Mouse (Mus musculus) heart, embryonic 10.5 days (tissue): Measurements from ENCODE around the gene Slc4a3. TPM values are rescaled to one million over a fixed set of nuclear protein-coding genes. Genes with fewer than 3 reads are reported as not detected.

Experiments used
- DNase-seq: peaks from one replicate; pipeline ENCODE4 v3.0.0-alpha.2; 2017; ENCODE audit warnings: low spot score
- H3K27ac ChIP-seq: fragments of 300-500 bp; sonication (generic); 2 replicates; pipeline ENCODE4 v1.5.1; 2016; ENCODE audit warnings: mild to moderate bottlenecking
- H3K27me3 ChIP-seq: fragments of 300-500 bp; sonication (generic); 2 replicates; pipeline ENCODE4 v1.6.1; 2016; ENCODE audit warnings: mild to moderate bottlenecking; ENCODE audit not compliant: poor library complexity, insufficient read depth, severe bottlenecking
- H3K36me3 ChIP-seq: fragments of 300-500 bp; sonication (generic); 2 replicates; pipeline ENCODE4 v1.6.1; 2016; ENCODE audit warnings: mild to moderate bottlenecking, moderate library complexity
- H3K4me1 ChIP-seq: fragments of 300-500 bp; sonication (generic); 2 replicates; pipeline ENCODE4 v1.6.1; 2016; ENCODE audit warnings: mild to moderate bottlenecking
- H3K4me3 ChIP-seq: fragments of 300-500 bp; sonication (generic); 2 replicates; pipeline ENCODE4 v1.5.1; 2016; ENCODE audit warnings: mild to moderate bottlenecking, moderate library complexity
- H3K9me3 ChIP-seq: fragments of 300-500 bp; sonication (generic); 2 replicates; pipeline ENCODE4 v1.6.1; 2016; ENCODE audit warnings: mild to moderate bottlenecking, moderate library complexity
- WGBS: fragments of 180-500 bp; shearing (Covaris S2); methylation state at CpG from one replicate; pipeline ENCODE4 v1.1.7; 2016; 5-methylcytosine and 5-hydroxymethylcytosine counted together
- polyA plus RNA-seq: library from polyadenylated mRNA; unstranded; fragments of >200 nt; fragmentation: Nextera tagmentation; extraction: Ambion mirVana; gene quantifications from 2 replicates; pipeline ENCODE4 v1.2.1, GENCODE M21; 2016

The Slc4a3 gene
- polyA plus RNA-seq, 1 experiment from 2014 or later, result 20.0 TPM

GRCm38 (mm10) chr1:75533325-75534252 lies 12.5 kb upstream of the Slc4a3 start:
- Histone ChIP-seq H3K4me3 (no peak overlapping the region), H3K36me3 (peaks cover 68% of the 10 kb centered on the region), H3K9me3 (no peaks in the 10 kb centered on the region), H3K4me1 (0 out of 2 replicates have a peak, but pooled peaks cover 5% of the 10 kb centered on the region), H3K27me3 (no peaks in the 10 kb centered on the region), H3K27ac (peak overlapping the region; percentile 38; the same call in 1 of the 2 replicates)
- 81% methylated on average over 19 of the region's 19 CpGs for WGBS
- no peak for DNase-seq

- H3K36me3 ChIP-seq, result peaks cover 39% of the 10 kb centered on the region
- 56% methylated on average over 2 of the region's 2 CpGs for WGBS
- H3K27ac ChIP-seq, result no peak overlapping the region
- H3K27me3 ChIP-seq, result no peaks in the 10 kb centered on the region
- no peaks in the 10 kb centered on the region for H3K9me3 ChIP-seq
- H3K4me1 ChIP-seq, result 0 out of 2 replicates have a peak, but pooled peaks cover 5% of the 10 kb centered on the region
- DNase-seq, result no peak
- H3K4me3 ChIP-seq, result no peak overlapping the region
Measured at GRCm38 (mm10) chr1:75537587-75537986, 8.5 kb upstream of the Slc4a3 start.

- no peaks in the 10 kb centered on the region for H3K27me3 ChIP-seq
- H3K27ac ChIP-seq, result no peak overlapping the region
- no peak for DNase-seq
- H3K4me3 ChIP-seq, result no peak overlapping the region
- peaks cover 28% of the 10 kb centered on the region for H3K36me3 ChIP-seq
- no peaks in the 10 kb centered on the region for H3K9me3 ChIP-seq
- H3K4me1 ChIP-seq, result 0 out of 2 replicates have a peak, but pooled peaks cover 5% of the 10 kb centered on the region
- 73% methylated on average over 9 of the region's 9 CpGs for whole genome bisulfite sequencing
Measured at GRCm38 (mm10) chr1:75538597-75539190, 7.4 kb upstream of the Slc4a3 start.

- no peak for DNase-seq
- 84% methylated on average over 7 of the region's 7 CpGs for WGBS
- Histone ChIP-seq H3K27me3 (peaks cover 4% of the 10 kb centered on the region; the same call in 1 of the 2 replicates), H3K36me3 (peaks cover 2% of the 10 kb centered on the region; the same call in 1 of the 2 replicates), H3K4me3 (no peak overlapping the region), H3K9me3 (no peaks in the 10 kb centered on the region), H3K4me1 (peaks cover 17% of the 10 kb centered on the region), H3K27ac (no peak overlapping the region)
Measured at GRCm38 (mm10) chr1:75541496-75541895, 4.6 kb upstream of the Slc4a3 start.

- 86% methylated on average over 6 of the region's 6 CpGs for WGBS
- Histone ChIP-seq H3K4me3 (no peak overlapping the region), H3K9me3 (no peaks in the 10 kb centered on the region), H3K27ac (no peak overlapping the region), H3K4me1 (peaks cover 39% of the 10 kb centered on the region), H3K36me3 (peaks cover 18% of the 10 kb centered on the region), H3K27me3 (peaks cover 11% of the 10 kb centered on the region; the same call in 1 of the 2 replicates)
- no peak for DNase-seq
Measured at GRCm38 (mm10) chr1:75544351-75544750, 1.7 kb upstream of the Slc4a3 start.

GRCm38 (mm10) chr1:75547351-75547750 lies 1.3 kb downstream of the Slc4a3 start:
- Histone ChIP-seq H3K27me3 (peaks cover 11% of the 10 kb centered on the region; the same call in 1 of the 2 replicates), H3K27ac (peak overlapping the region; percentile 97; the same call in 1 of the 2 replicates), H3K36me3 (peaks cover 47% of the 10 kb centered on the region), H3K4me3 (peak overlapping the region; percentile 92), H3K4me1 (peaks cover 44% of the 10 kb centered on the region), H3K9me3 (no peaks in the 10 kb centered on the region)
- DNase-seq, result no peak
- WGBS, result 88% methylated on average over 13 of the region's 13 CpGs

GRCm38 (mm10) chr1:75548083-75548482 lies 2.0 kb downstream of the Slc4a3 start:
- no peak for DNase-seq
- Histone ChIP-seq H3K27ac (no peak overlapping the region), H3K9me3 (no peaks in the 10 kb centered on the region), H3K27me3 (peaks cover 11% of the 10 kb centered on the region; the same call in 1 of the 2 replicates), H3K4me3 (no peak overlapping the region), H3K4me1 (peaks cover 44% of the 10 kb centered on the region), H3K36me3 (peaks cover 54% of the 10 kb centered on the region)
- 86% methylated on average over 3 of the region's 3 CpGs for WGBS

GRCm38 (mm10) chr1:75548871-75549270 lies 2.8 kb downstream of the Slc4a3 start:
- WGBS, result 79% methylated on average over 17 of the region's 17 CpGs
- peaks cover 62% of the 10 kb centered on the region for H3K36me3 ChIP-seq
- peak overlapping the region; percentile 24; the same call in 1 of the 2 replicates for H3K27ac ChIP-seq
- peaks cover 11% of the 10 kb centered on the region; the same call in 1 of the 2 replicates for H3K27me3 ChIP-seq
- peaks cover 47% of the 10 kb centered on the region for H3K4me1 ChIP-seq
- no peaks in the 10 kb centered on the region for H3K9me3 ChIP-seq
- H3K4me3 ChIP-seq, result no peak overlapping the region
- no peak for DNase-seq

- 70% methylated on average over 17 of the region's 17 CpGs for whole genome bisulfite sequencing
Measured at GRCm38 (mm10) chr1:75549289-75550279, 3.5 kb downstream of the Slc4a3 start.

GRCm38 (mm10) chr1:75550586-75550985 lies 4.5 kb downstream of the Slc4a3 start:
- H3K4me1 ChIP-seq, result peaks cover 52% of the 10 kb centered on the region
- 90% methylated on average over 15 of the region's 15 CpGs for WGBS
- peaks cover 79% of the 10 kb centered on the region for H3K36me3 ChIP-seq
- H3K27ac ChIP-seq, result no peak overlapping the region
- H3K9me3 ChIP-seq, result no peaks in the 10 kb centered on the region
- H3K27me3 ChIP-seq, result 0 out of 2 replicates have a peak, but pooled peaks cover 7% of the 10 kb centered on the region
- H3K4me3 ChIP-seq, result no peak overlapping the region
- DNase-seq, result no peak

More at GRCm38 (mm10) chr1:75549289-75550279, 3.5 kb downstream of the Slc4a3 start:
- no peak overlapping the region for H3K4me3 ChIP-seq
- peaks cover 47% of the 10 kb centered on the region for H3K4me1 ChIP-seq
- no peaks in the 10 kb centered on the region for H3K9me3 ChIP-seq
- H3K27ac ChIP-seq, result peak overlapping the region; percentile 24
- DNase-seq, result no peak
- peaks cover 69% of the 10 kb centered on the region for H3K36me3 ChIP-seq
- peaks cover 11% of the 10 kb centered on the region; the same call in 1 of the 2 replicates for H3K27me3 ChIP-seq

GRCm38 (mm10) chr1:75555680-75556079 lies 9.6 kb downstream of the Slc4a3 start:
- Histone ChIP-seq H3K27ac (no peak overlapping the region), H3K9me3 (no peaks in the 10 kb centered on the region), H3K36me3 (peaks cover 70% of the 10 kb centered on the region), H3K4me3 (no peak overlapping the region), H3K27me3 (no peaks in the 10 kb centered on the region), H3K4me1 (peaks cover 44% of the 10 kb centered on the region)
- 83% methylated on average over 7 of the region's 7 CpGs for WGBS
- DNase-seq, result no peak
